Mouse (Mus musculus) lung, postnatal 25 days (tissue): Measurements from ENCODE around the gene 1110017D15Rik.
"Not testable (repeated sequence)": the region's sequence is repeated elsewhere in the genome, so short reads cannot be mapped to it uniquely, and the experiment has no call there.

ENCODE experiments used
- DNase-seq: peaks from one replicate; pipeline ENCODE4 v3.0.0; 2022; ENCODE audit warnings: low spot score

1110017D15Rik gene

GRCm38 (mm10) chr4:41479456-41479804 is 37.7 kb downstream of the 1110017D15Rik start:
- DNase-seq: peak; percentile 49

GRCm38 (mm10) chr4:41478751-41479455 is 38.2 kb downstream of the 1110017D15Rik start:
- no peak for DNase-seq

- DNase-seq: no peak
Observed at GRCm38 (mm10) chr4:41477648-41478160, 39.4 kb downstream of the 1110017D15Rik start.

GRCm38 (mm10) chr4:41471384-41471689 is 45.8 kb downstream of the 1110017D15Rik start:
- DNase-seq: no peak

- DNase-seq: no peak
Observed at GRCm38 (mm10) chr4:41470684-41471383, 46.3 kb downstream of the 1110017D15Rik start.

GRCm38 (mm10) chr4:41470051-41470683 is 47.0 kb downstream of the 1110017D15Rik start:
- no peak for DNase-seq

DNA sequence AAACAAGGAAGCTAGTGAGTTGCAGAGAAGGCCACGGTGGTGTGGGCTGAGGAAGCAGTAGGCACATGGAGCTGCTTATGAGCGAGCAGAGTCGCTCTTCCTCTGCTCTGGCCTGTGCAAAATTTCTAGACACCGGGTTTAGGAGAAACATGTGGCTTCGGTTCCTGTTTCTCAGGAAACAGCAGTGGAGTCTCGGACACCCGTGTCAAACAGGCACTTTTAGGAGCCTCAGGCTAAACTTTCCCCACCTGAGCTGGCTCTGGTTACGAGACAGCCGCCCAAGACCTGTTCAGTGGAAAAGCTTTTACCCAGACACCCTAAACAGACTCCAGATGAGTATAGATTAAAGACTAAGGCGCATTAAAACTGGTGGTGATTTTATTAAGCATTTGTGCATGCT is 47.9 kb downstream of the 1110017D15Rik start:
- no peak for DNase-seq

DNA sequence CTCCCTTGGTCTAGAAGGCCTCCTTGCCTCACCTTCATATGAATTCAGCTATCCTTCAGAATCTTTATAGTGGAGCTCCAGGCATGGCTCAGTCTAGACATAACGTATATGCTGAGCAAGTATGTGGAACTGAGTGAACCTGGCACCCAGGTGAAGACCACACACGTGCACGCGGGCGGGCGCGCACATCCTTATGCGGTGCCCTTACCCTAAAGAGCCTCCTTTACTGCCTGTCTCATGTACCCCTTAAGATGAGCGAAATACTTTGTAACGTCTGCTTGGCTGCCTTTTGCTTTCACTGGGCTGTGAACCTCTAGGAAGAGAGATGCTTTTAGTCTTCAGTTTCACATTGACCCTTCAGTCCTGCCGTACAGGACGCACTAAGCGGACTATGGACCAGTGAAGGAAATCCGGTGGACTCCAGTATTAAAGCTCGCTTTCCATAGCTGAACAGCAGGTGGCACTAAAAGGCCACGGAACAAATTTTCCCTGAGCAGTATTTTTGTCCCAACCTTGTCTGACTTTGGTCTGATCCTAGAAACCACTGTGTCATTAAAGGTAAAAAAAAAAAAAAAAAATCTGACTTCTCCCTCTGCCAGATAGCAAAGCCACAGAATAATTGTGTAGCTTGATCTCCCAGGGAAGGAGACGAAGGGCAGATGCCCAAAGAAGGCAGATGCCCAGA is 48.6 kb downstream of the 1110017D15Rik start:
- peak; percentile 66 for DNase-seq

GRCm38 (mm10) chr4:41465287-41465665 is 51.9 kb downstream of the 1110017D15Rik start:
- no peak for DNase-seq

- peak; percentile 100 for DNase-seq
Observed at GRCm38 (mm10) chr4:41464345-41465286, 52.5 kb downstream of the 1110017D15Rik start, which contains the start of the genes Kif24 and Nudt2. Kif24 (minus strand) TSS chr4:41464887. Nudt2 (plus strand) TSS chr4:41465151.

DNA sequence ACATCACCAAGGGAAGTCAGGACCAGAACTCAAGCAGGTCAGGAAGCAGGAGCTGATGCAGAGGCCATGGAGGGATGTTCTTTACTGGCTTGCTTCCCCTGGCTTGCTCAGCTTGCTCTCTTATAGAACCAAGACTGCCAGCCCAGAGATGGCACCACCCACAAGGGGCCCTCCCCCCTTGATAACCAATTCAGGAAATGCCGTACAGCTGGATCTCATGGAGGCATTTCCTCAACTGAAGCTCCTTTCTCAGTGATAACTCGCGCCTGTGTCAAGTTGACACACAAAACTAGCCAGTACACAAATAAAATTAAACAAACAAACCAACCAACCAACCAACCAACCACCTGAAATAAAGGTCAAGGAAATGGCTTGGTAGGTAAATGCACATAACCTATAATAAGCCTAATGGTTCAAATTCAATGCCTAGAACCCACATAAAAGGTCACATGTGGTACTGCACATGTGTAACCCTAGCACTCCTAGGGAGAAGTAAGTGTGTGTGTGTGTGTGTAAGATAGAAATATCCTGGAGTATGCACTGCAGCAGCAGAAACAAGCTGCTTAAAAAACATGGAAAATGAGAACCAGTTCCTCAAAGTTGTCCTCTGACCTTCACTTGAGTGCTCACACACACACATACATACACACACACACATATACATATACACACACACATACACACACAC is 53.9 kb downstream of the 1110017D15Rik start:
- DNase-seq: not testable (repeated sequence)

- DNase-seq: no peak
Observed at GRCm38 (mm10) chr4:41460690-41461089, 56.4 kb downstream of the 1110017D15Rik start.
